Mouse (Mus musculus) layer of hippocampus, adult 6 months (tissue): ENCODE results near the gene Ccdc33. TPM values are rescaled to one million over a fixed set of nuclear protein-coding genes. Genes with fewer than 3 reads are reported as not detected.

Experiments used
- long read RNA-seq, 2 experiments: library from polyadenylated mRNA; unstranded; transcript quantifications; one replicate each; pipeline ENCODE4 v2.0.0; 2019 to 2020
- polyA plus RNA-seq: library from polyadenylated mRNA; unstranded; fragments of <200 nt; fragmentation: Nextera tagmentation; gene quantifications from 2 replicates; pipeline ENCODE4 v1.2.3, GENCODE M21; 2021

Ccdc33 gene
- 1.2 and 2.4 TPM in 2 replicates for polyA plus RNA-seq
- long read RNA-seq, experiment 1, partial matches to known transcripts, result 0 of 2 reads
- long read RNA-seq, experiment 1, other reads (novel, unspliced or antisense), result 2 of 2 reads
- long read RNA-seq, experiment 2, partial matches to known transcripts, result 0 of 2 reads
- long read RNA-seq, experiment 2, other reads (novel, unspliced or antisense), result 2 of 2 reads

GRCm38 (mm10) chr9:58118671-58119070 lies at the start of gene Ccdc33:
Gene Ccdc33 (minus strand): TSS chr9:58118823.

GRCm38 (mm10) chr9:58063531-58063930 lies 55.1 kb downstream of the Ccdc33 start, which contains the start of gene Stra6:
Gene Stra6 (plus strand): TSS chr9:58063788.

GRCm38 (mm10) chr9:58005753-58006461 lies 112.7 kb downstream of the Ccdc33 start, which contains the start of gene Cyp11a1:
Gene Cyp11a1 (plus strand): TSS chr9:58006411.

Other genes starting within 250 kb of the Ccdc33 start
- gene Ubl7, start 207.8 kb downstream of the Ccdc33 start, polyA plus RNA-seq, result 157 and 188 TPM in 2 replicates
- gene Sema7a, start 178.7 kb downstream of the Ccdc33 start, polyA plus RNA-seq, result 10.7 and 15.7 TPM in 2 replicates
- gene Cyp11a1, start 112.4 kb downstream of the Ccdc33 start, polyA plus RNA-seq, result 1.0 and 1.1 TPM in 2 replicates
- gene Stra6, start 55.0 kb downstream of the Ccdc33 start, polyA plus RNA-seq, result 8.3 and 16.1 TPM in 2 replicates
- gene Islr, start 85.5 kb upstream of the Ccdc33 start, polyA plus RNA-seq, result 10.2 and 15.0 TPM in 2 replicates
- gene Islr2, start 85.5 kb upstream of the Ccdc33 start, polyA plus RNA-seq, result 10.4 and 11.9 TPM in 2 replicates
- 5.5 and 6.0 TPM in 2 replicates for gene Pml, start 131.0 kb upstream of the Ccdc33 start, polyA plus RNA-seq
- 69.6 and 74.3 TPM in 2 replicates for gene Stoml1, start 134.3 kb upstream of the Ccdc33 start, polyA plus RNA-seq
- 0.90 and 1.6 TPM in 2 replicates for gene Loxl1, start 194.4 kb upstream of the Ccdc33 start, polyA plus RNA-seq